Mouse (Mus musculus): ENCODE measurements at regions not wholly inside any gene's neighbourhood (a gene's known extent, or its start where the extent isn't known, plus 50 kb on each side); places are given as distances from the start of the nearest gene placed in this dataset.

DNA sequence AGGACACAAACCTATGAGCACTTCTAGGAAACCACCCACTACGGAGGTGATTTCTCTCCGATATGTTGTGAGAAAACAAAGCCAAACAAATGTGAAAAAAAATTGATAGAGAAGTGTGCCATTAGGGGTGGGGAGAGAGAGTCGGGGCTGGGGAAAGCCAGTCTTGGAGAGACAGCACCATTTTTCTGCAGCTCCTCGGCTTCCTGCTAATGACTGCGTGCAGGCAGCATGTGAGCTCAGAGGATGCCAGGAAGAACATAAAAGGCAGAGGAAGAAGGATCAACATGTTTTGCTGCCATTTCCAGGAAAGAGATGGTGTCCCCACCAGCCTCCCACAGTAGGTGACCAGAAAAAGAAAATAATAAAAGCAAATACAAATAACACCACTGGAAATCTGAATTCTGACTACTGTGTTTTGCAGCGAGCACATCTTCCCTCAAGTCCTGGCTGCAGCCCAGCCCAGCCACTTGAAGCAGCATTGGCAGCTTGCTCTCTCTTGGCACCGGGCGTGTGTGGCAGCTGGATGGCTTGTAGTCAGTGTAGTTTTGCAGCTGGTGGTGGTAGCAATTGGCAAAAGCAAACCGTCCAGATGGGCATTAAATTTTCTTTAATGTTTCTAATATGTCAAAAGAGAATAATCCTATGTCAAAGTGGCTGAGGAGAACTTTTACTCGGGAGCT is 152.9 kb upstream of the 1700066M21Rik start:
- peak; percentile 71 for DNase-seq (ENCODE audit: low spot score)
- Histone ChIP-seq H3K4me2 (replicated peaks) (no peak overlapping the region), H3K4me3 (replicated peaks; ENCODE audit: low read length) (no peak overlapping the region)

DNA sequence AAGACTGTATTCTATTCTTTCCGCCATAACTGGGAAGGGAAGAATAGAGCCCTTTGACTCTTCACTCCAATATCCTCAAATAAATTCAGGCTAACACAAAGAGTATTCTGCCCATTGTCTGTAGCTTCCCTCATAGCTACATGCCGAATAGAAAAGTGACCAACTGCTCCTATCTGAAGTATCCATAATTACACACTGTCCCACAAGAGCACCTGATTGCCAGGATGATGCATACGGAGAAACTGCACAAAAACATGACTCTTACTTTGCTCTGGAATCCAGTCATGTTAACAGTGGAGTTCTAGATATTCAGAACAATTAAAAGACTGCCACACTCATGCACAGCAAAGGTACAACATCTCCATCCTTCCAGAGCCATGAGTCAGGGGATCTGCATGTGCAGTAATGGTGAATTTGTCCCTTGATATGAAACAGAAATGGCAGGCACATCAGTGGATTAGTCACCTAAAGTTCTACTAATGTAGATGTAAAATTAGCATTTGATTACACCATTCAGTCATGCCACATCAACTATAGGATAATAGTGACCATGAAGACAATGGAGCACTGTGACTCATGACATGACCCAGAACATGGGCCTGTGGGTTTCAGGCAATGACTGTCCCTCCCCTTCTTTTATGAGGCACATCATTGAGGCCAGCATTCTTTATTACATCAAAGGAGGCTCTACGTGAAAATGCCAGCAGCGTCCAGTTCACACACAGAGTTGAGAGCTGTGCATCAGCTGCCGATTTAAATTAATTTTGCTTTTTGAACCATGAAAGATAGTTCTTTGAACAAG is 133.6 kb upstream of the 1700066M21Rik start:
- Histone ChIP-seq H3K27me3 (ENCODE audit: control insufficient read depth, insufficient read depth, low read length) (no peaks in the 10 kb centered on the region), H3K9ac (no peak overlapping the region), H3K36me3 (replicated peaks; ENCODE audit: control insufficient read depth, insufficient read depth) (no peaks in the 10 kb centered on the region), H3K4me1 (replicated peaks; ENCODE audit: control insufficient read depth, insufficient read depth, low read length) (no peaks in the 10 kb centered on the region), H3K4me2 (replicated peaks) (no peak overlapping the region), H3K27ac (no peak overlapping the region), H3K4me3 (replicated peaks; ENCODE audit: low read length) (no peak overlapping the region), H3K9me3 (ENCODE audit: control insufficient read depth, low read length) (no peaks in the 10 kb centered on the region)
- DNase-seq (ENCODE audit: low spot score) = no peak
- WGBS = 16% methylated on average over 6 of the region's 6 CpGs
- 0 out of 2 replicates have a peak, but pooled peaks have one; percentile 46 for ATAC-seq (ENCODE audit: low FRiP score)

More for the DNA sequence above, 152.9 kb upstream of the 1700066M21Rik start:
- WGBS = 69% methylated on average over 10 of the region's 10 CpGs
- H3K27ac ChIP-seq = peak overlapping the region; percentile 16; the same call in 1 of the 2 replicates
- no peaks in the 10 kb centered on the region for H3K27me3 ChIP-seq (ENCODE audit: control insufficient read depth, insufficient read depth, low read length)
- no peaks in the 10 kb centered on the region for H3K36me3 ChIP-seq (replicated peaks; ENCODE audit: control insufficient read depth, insufficient read depth)
- no peak overlapping the region for H3K9ac ChIP-seq
- peak; percentile 81; the same call in 1 of the 2 replicates for ATAC-seq (ENCODE audit: low FRiP score)
- H3K9me3 ChIP-seq (ENCODE audit: control insufficient read depth, low read length) = no peaks in the 10 kb centered on the region
- no peaks in the 10 kb centered on the region for H3K4me1 ChIP-seq (replicated peaks; ENCODE audit: control insufficient read depth, insufficient read depth, low read length)

DNA sequence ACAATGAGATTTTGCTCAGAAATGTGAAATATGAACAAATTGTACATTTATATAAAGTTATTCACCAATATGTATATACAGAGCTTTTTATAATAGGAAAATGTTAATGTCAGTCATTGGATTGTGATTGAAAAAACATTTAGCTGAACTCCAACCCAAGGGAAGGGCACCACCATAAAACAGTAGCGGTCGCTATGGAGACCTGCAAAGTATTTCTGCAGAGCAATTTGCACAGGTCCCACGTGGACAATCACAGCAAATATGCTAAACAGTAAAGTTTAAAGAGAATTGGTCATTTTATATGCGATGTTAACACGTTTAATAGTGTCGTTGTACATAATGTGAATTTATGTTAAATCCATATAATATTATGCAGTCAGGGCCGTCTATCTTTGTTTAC is 117.8 kb upstream of the 1700066M21Rik start:
- DNase-seq (ENCODE audit: low spot score) (no peak), ATAC-seq (ENCODE audit: low FRiP score) (no peak)
- no peaks in the 10 kb centered on the region for H3K27me3 ChIP-seq (ENCODE audit: control insufficient read depth, insufficient read depth, low read length)
- no peak overlapping the region for H3K9ac ChIP-seq
- no peak overlapping the region for H3K27ac ChIP-seq
- no peaks in the 10 kb centered on the region for H3K4me1 ChIP-seq (replicated peaks; ENCODE audit: control insufficient read depth, insufficient read depth, low read length)
- H3K4me2 ChIP-seq (replicated peaks) = no peak overlapping the region
- H3K4me3 ChIP-seq (replicated peaks; ENCODE audit: low read length) = no peak overlapping the region
- no peaks in the 10 kb centered on the region for H3K9me3 ChIP-seq (ENCODE audit: control insufficient read depth, low read length)
- 40% methylated on average over 7 of the region's 7 CpGs for WGBS
- H3K36me3 ChIP-seq (replicated peaks; ENCODE audit: control insufficient read depth, insufficient read depth) = no peaks in the 10 kb centered on the region

DNA sequence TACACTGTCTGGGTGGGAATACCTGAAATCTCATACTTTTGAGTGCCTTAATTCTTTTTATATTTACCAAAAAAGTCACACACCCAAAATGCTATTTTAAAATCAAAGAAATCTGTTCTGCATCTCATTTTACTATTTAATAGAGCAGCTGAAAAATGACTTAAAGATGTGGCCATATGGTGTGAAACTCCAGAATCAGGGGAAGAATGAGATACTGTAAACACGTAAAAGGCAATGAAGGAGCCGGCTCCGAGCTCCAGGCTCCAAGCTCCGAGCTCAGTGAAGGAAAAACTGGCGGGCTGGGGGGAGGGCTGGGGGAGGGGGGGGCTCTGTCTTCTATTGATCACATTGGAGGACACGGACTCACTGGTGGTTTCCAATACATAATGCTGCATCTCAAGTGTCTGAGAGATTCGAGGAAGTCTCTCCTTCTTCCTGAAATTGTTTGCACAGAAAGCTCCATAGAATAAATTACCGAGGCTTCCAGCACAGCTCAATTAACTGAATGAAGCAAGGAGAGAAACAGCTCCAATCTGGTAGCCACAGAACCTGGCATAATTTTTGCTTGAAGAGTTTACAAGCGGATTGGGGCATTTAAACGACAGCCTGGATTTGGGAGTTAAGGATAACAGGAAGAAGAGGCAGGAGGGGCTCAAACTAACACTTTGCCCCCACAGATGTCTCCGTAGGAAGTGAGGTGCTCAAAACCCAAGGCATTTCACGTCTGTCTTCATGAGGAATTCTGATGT is 112.2 kb upstream of the 1700066M21Rik start:
- H3K9me3 ChIP-seq (ENCODE audit: control insufficient read depth, low read length) = no peaks in the 10 kb centered on the region
- H3K4me2 ChIP-seq (replicated peaks) = peak overlapping the region; percentile 27
- no peaks in the 10 kb centered on the region for H3K4me1 ChIP-seq (replicated peaks; ENCODE audit: control insufficient read depth, insufficient read depth, low read length)
- H3K9ac ChIP-seq = no peak overlapping the region
- ATAC-seq (ENCODE audit: low FRiP score) = no peak
- no peak overlapping the region for H3K4me3 ChIP-seq (replicated peaks; ENCODE audit: low read length)
- H3K27me3 ChIP-seq (ENCODE audit: control insufficient read depth, insufficient read depth, low read length) = no peaks in the 10 kb centered on the region
- no peak for DNase-seq (ENCODE audit: low spot score)
- no peak overlapping the region for H3K27ac ChIP-seq
- H3K36me3 ChIP-seq (replicated peaks; ENCODE audit: control insufficient read depth, insufficient read depth) = no peaks in the 10 kb centered on the region
- 40% methylated on average over 12 of the region's 12 CpGs for WGBS

DNA sequence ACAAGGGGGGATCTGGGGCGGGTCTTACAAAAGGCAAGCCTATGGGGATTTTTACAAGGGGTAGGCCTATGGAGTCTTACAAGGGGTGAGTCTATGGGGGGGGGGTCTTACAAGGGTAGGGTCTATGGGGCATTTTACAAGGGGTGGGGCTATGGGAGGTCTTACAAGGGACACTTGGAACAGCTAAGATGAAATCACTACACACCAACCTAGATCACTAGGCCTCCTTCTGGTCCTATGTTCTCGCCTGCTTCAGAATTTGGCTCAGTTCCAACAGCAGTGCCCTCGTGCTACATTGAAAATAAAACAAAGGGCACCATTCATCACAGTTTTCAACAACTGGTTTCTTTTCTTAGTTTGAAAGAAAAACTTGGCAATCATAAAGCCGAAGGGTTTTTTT is 110.7 kb upstream of the 1700066M21Rik start:
- DNase-seq (ENCODE audit: low spot score) = peak; percentile 34
- WGBS = 41% methylated on average over 4 of the region's 4 CpGs
- H3K4me2 ChIP-seq (replicated peaks) = no peak overlapping the region
- H3K9me3 ChIP-seq (ENCODE audit: control insufficient read depth, low read length) = no peaks in the 10 kb centered on the region
- H3K9ac ChIP-seq = no peak overlapping the region
- no peaks in the 10 kb centered on the region for H3K27me3 ChIP-seq (ENCODE audit: control insufficient read depth, insufficient read depth, low read length)
- H3K36me3 ChIP-seq (replicated peaks; ENCODE audit: control insufficient read depth, insufficient read depth) = no peaks in the 10 kb centered on the region
- H3K4me3 ChIP-seq (replicated peaks; ENCODE audit: low read length) = no peak overlapping the region
- H3K27ac ChIP-seq = no peak overlapping the region
- H3K4me1 ChIP-seq (replicated peaks; ENCODE audit: control insufficient read depth, insufficient read depth, low read length) = no peaks in the 10 kb centered on the region
- ATAC-seq (ENCODE audit: low FRiP score) = peak; percentile 46; the same call in 1 of the 2 replicates

DNA sequence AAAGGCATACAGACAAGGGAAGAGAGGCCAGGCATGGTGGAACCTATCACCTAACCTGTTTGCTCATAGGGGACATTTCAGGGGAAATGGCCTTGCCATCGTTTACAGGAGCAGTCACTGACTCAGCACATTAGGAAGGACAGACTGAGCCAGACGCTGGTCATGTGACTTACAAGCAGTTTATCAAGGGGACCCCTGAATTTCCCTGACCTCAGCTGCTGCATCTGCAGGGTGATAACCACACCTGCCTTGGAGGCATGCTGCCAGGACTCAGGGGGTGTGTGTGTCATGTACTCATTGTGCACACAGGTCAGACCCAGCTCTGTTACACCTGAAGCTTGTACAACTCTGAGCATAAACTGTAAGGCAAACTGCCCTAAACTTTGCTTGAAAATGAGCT is 109.6 kb upstream of the 1700066M21Rik start:
- no peak overlapping the region for H3K27ac ChIP-seq
- H3K27me3 ChIP-seq (ENCODE audit: control insufficient read depth, insufficient read depth, low read length) = no peaks in the 10 kb centered on the region
- WGBS = 73% methylated on average over 2 of the region's 2 CpGs
- no peak overlapping the region for H3K4me3 ChIP-seq (replicated peaks; ENCODE audit: low read length)
- DNase-seq (ENCODE audit: low spot score) (no peak), ATAC-seq (ENCODE audit: low FRiP score) (no peak)
- no peak overlapping the region for H3K9ac ChIP-seq
- H3K36me3 ChIP-seq (replicated peaks; ENCODE audit: control insufficient read depth, insufficient read depth) = no peaks in the 10 kb centered on the region
- no peak overlapping the region for H3K4me2 ChIP-seq (replicated peaks)
- no peaks in the 10 kb centered on the region for H3K4me1 ChIP-seq (replicated peaks; ENCODE audit: control insufficient read depth, insufficient read depth, low read length)
- no peaks in the 10 kb centered on the region for H3K9me3 ChIP-seq (ENCODE audit: control insufficient read depth, low read length)

DNA sequence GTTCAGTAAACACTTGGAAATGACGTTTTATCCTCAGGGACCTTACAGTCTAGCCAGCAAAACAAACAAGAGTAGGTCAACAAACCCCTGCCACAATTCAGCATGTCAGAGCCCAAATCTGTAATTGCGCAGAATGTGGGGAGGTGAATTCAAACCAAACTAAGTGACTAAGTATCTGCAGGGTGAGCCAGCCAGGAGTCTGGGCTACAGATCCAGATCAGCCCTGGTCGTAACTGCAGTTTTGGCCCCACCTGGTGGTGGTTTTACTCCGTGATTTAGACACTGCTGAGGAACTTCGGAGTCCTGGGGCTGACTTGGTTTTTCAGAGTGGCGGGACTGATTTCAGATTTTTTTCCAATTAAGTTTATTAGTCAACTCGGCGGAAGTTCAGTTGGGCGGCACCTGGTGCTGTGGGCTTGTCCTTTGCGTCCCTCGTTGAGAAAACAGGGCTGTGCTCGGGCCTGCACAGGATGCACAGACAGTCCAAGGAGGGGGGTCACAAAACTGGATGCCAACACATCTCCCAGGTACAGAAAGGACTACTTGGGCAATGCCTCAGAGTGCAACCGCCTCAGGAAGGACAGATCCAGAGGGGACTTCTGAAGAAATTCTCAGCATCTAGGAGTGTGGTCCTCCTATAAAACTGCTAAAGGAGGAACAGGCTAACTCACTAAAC is 107.6 kb upstream of the 1700066M21Rik start:
- no peak overlapping the region for H3K4me3 ChIP-seq (replicated peaks; ENCODE audit: low read length)
- no peak overlapping the region for H3K4me2 ChIP-seq (replicated peaks)
- 47% methylated on average over 13 of the region's 13 CpGs for WGBS
- no peaks in the 10 kb centered on the region for H3K27me3 ChIP-seq (ENCODE audit: control insufficient read depth, insufficient read depth, low read length)
- no peaks in the 10 kb centered on the region for H3K9me3 ChIP-seq (ENCODE audit: control insufficient read depth, low read length)
- no peak overlapping the region for H3K27ac ChIP-seq
- ATAC-seq (ENCODE audit: low FRiP score) = peak; percentile 86
- no peaks in the 10 kb centered on the region for H3K36me3 ChIP-seq (replicated peaks; ENCODE audit: control insufficient read depth, insufficient read depth)
- H3K4me1 ChIP-seq (replicated peaks; ENCODE audit: control insufficient read depth, insufficient read depth, low read length) = no peaks in the 10 kb centered on the region
- H3K9ac ChIP-seq = no peak overlapping the region
- DNase-seq (ENCODE audit: low spot score) = peak; percentile 85

DNA sequence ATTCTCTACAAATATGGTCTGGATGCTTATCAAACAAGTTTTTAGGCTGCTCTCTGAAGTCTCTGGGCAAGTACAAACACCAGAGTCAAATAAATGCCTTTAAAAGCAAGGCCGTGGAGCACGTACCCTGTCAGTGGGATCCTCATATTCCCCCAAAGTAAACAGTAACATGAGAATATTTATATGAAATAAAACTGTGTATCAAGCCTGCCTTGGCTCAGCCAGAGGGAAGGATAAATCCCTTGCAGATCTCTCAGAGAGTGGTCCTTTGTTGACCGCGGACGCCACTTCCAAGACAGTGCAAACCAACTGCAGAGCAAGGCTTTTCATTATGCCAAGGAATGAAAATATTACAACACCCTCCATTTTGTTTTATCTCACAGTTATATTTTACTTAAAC is 104.8 kb upstream of the 1700066M21Rik start:
- Histone ChIP-seq H3K9me3 (ENCODE audit: control insufficient read depth, low read length) (no peaks in the 10 kb centered on the region), H3K27ac (no peak overlapping the region), H3K4me1 (replicated peaks; ENCODE audit: control insufficient read depth, insufficient read depth, low read length) (no peaks in the 10 kb centered on the region), H3K27me3 (ENCODE audit: control insufficient read depth, insufficient read depth, low read length) (no peaks in the 10 kb centered on the region), H3K4me3 (replicated peaks; ENCODE audit: low read length) (no peak overlapping the region), H3K36me3 (replicated peaks; ENCODE audit: control insufficient read depth, insufficient read depth) (no peaks in the 10 kb centered on the region), H3K4me2 (replicated peaks) (no peak overlapping the region), H3K9ac (no peak overlapping the region)
- DNase-seq (ENCODE audit: low spot score) (no peak), ATAC-seq (ENCODE audit: low FRiP score) (no peak)
- 87% methylated on average over 5 of the region's 5 CpGs for WGBS

DNA sequence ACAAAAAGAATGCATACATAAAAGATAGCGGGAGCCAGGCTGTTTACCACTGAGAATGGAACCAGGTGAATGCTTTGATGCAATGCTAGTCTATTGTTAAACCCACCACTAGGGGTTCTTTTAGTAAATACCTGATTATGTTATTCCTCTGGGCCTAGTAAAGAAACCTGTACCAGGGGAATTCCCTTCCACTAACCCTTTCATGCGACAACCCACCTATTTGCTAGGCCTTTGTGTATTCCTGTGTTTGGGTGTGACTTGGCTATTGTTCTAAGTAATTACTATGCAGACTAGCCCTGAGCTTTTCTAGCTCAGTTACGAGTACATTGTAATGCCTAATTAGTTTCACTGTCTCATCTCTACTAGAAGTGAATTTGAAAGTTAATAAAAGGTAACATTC is 95.9 kb upstream of the 1700066M21Rik start:
- no peak overlapping the region for H3K4me2 ChIP-seq (replicated peaks)
- DNase-seq (ENCODE audit: low spot score) (no peak), ATAC-seq (ENCODE audit: low FRiP score) (no peak)
- H3K9me3 ChIP-seq (ENCODE audit: control insufficient read depth, low read length) = peaks cover 12% of the 10 kb centered on the region; the same call in 1 of the 2 replicates
- no peaks in the 10 kb centered on the region for H3K36me3 ChIP-seq (replicated peaks; ENCODE audit: control insufficient read depth, insufficient read depth)
- WGBS = 76% methylated on average over 3 of the region's 3 CpGs
- no peak overlapping the region for H3K4me3 ChIP-seq (replicated peaks; ENCODE audit: low read length)
- no peaks in the 10 kb centered on the region for H3K4me1 ChIP-seq (replicated peaks; ENCODE audit: control insufficient read depth, insufficient read depth, low read length)
- no peak overlapping the region for H3K9ac ChIP-seq
- no peaks in the 10 kb centered on the region for H3K27me3 ChIP-seq (ENCODE audit: control insufficient read depth, insufficient read depth, low read length)
- H3K27ac ChIP-seq = no peak overlapping the region

Data from hindbrain, embryonic 14.5 days (tissue).